Mouse (Mus musculus): ENCODE measurements around the gene Ephb6. TPM values are rescaled to one million over a fixed set of nuclear protein-coding genes. Genes with fewer than 3 reads are reported as not detected.

The Ephb6 gene
- polyA plus RNA-seq, 1 experiment from 2014 or later, result 16.2 TPM

Other genes starting within 250 kb of the Ephb6 start
- not detected in 2 replicates for gene Prss3, start 227.8 kb upstream of the Ephb6 start, polyA plus RNA-seq (2015; fragmentation: Nextera tagmentation; extraction: Ambion mirVana)
- gene Gm5771, start 213.1 kb upstream of the Ephb6 start, polyA plus RNA-seq (2015; fragmentation: Nextera tagmentation; extraction: Ambion mirVana), result not detected in 2 replicates
- not detected in 2 replicates for gene Gm10334, start 159.3 kb upstream of the Ephb6 start, polyA plus RNA-seq (2015; fragmentation: Nextera tagmentation; extraction: Ambion mirVana)
- not detected in 2 replicates for gene Prss1, start 146.6 kb upstream of the Ephb6 start, polyA plus RNA-seq (2015; fragmentation: Nextera tagmentation; extraction: Ambion mirVana)
- not detected in 2 replicates for gene Prss2, start 83.7 kb upstream of the Ephb6 start, polyA plus RNA-seq (2015; fragmentation: Nextera tagmentation; extraction: Ambion mirVana)
- 7.1 and 7.3 TPM in 2 replicates for gene Trpv6, start 30.9 kb downstream of the Ephb6 start, polyA plus RNA-seq (2015; fragmentation: Nextera tagmentation; extraction: Ambion mirVana)
- gene Trpv5, start 75.3 kb downstream of the Ephb6 start, polyA plus RNA-seq (2015; fragmentation: Nextera tagmentation; extraction: Ambion mirVana), result 3.1 and 3.8 TPM in 2 replicates
- 0.22 and 0.58 TPM in 2 replicates for gene Llcfc1, start 78.9 kb downstream of the Ephb6 start, polyA plus RNA-seq (2015; fragmentation: Nextera tagmentation; extraction: Ambion mirVana)
- 2.3 and 3.8 TPM in 2 replicates for gene Kel, start 98.9 kb downstream of the Ephb6 start, polyA plus RNA-seq (2015; fragmentation: Nextera tagmentation; extraction: Ambion mirVana)
- gene Olfr459, start 169.7 kb downstream of the Ephb6 start, polyA plus RNA-seq (2015; fragmentation: Nextera tagmentation; extraction: Ambion mirVana), result not detected in 2 replicates
- not detected in 2 replicates for gene Pip, start 242.1 kb downstream of the Ephb6 start, polyA plus RNA-seq (2015; fragmentation: Nextera tagmentation; extraction: Ambion mirVana)
- not detected in 2 replicates for gene Sval2, start 247.5 kb downstream of the Ephb6 start, polyA plus RNA-seq (2015; fragmentation: Nextera tagmentation; extraction: Ambion mirVana)